Mouse (Mus musculus) neural tube, embryonic 11.5 days (tissue): Measurements from ENCODE around the gene Nubp2. TPM values are rescaled to one million over a fixed set of nuclear protein-coding genes. Genes with fewer than 3 reads are reported as not detected.
A peak's percentile ranks its signal among the peaks of the same experiment; 100 is the strongest.

Source experiments
- ATAC-seq: fragments of 200-750 bp; cut with Nextera tagmentation; 2 replicates; pipeline ENCODE4 v1.8.0; 2017; ENCODE audit warnings: moderate number of reproducible peaks, mild to moderate bottlenecking, moderate TSS enrichment, moderate library complexity; ENCODE audit not compliant: insufficient read depth, low FRiP score, low TSS enrichment
- DNase-seq: peaks from one replicate; pipeline ENCODE4 v3.0.0-alpha.2; 2015; ENCODE audit warnings: low spot score
- H3K27ac ChIP-seq: fragments of 300-500 bp; sonication (generic); 2 replicates; pipeline ENCODE4 v1.5.1; 2014; ENCODE audit warnings: low read depth, mild to moderate bottlenecking, low read length
- H3K27me3 ChIP-seq: fragments of 300-500 bp; sonication (generic); 2 replicates; pipeline ENCODE4 v1.6.1; 2014; ENCODE audit warnings: mild to moderate bottlenecking, low read length, mixed read lengths; ENCODE audit not compliant: control insufficient read depth, insufficient read depth
- H3K36me3 ChIP-seq: fragments of 300-500 bp; sonication (generic); 2 replicates; pipeline ENCODE4 v1.6.1; 2014; ENCODE audit warnings: mild to moderate bottlenecking, low read length, moderate library complexity, mixed read lengths; ENCODE audit not compliant: control insufficient read depth, insufficient read depth
- H3K4me1 ChIP-seq: fragments of 300-500 bp; sonication (generic); 2 replicates; pipeline ENCODE4 v1.6.1; 2014; ENCODE audit warnings: low read length, mixed read lengths; ENCODE audit not compliant: control insufficient read depth, insufficient read depth
- H3K4me2 ChIP-seq: fragments of 300-500 bp; sonication (generic); 2 replicates; pipeline ENCODE4 v1.6.1; 2014; ENCODE audit warnings: low read depth, mild to moderate bottlenecking, moderate library complexity
- H3K4me3 ChIP-seq: fragments of 300-500 bp; sonication (generic); 2 replicates; pipeline ENCODE4 v1.5.1; 2014; ENCODE audit warnings: low read depth, low read length
- H3K9ac ChIP-seq: fragments of 300-500 bp; sonication (generic); 2 replicates; pipeline ENCODE4 v1.6.1; 2014; ENCODE audit warnings: mild to moderate bottlenecking, low read length
- H3K9me3 ChIP-seq: fragments of 300-500 bp; sonication (generic); 2 replicates; pipeline ENCODE4 v1.6.1; 2016; ENCODE audit warnings: low read length; ENCODE audit not compliant: control insufficient read depth
- WGBS: fragments of 180-500 bp; shearing (Covaris S2); extraction: QIAGEN DNeasy Blood & Tissue Kit; methylation state at CpG from one replicate; pipeline ENCODE4 v1.1.7; 2014; 5-methylcytosine and 5-hydroxymethylcytosine counted together
- polyA plus RNA-seq: library from polyadenylated mRNA; unstranded; fragments of >200 nt; fragmentation: Nextera tagmentation; extraction: Ambion mirVana; gene quantifications from 2 replicates; pipeline ENCODE4 v1.2.1, GENCODE M21; 2014

The Nubp2 gene
- polyA plus RNA-seq, 1 experiment from 2014 or later = 88.8 TPM

- no peak overlapping the region for H3K27ac ChIP-seq
- H3K4me3 ChIP-seq = no peak overlapping the region
- no peak overlapping the region for H3K4me2 ChIP-seq
- ATAC-seq = no peak
- H3K4me1 ChIP-seq = no peaks in the 10 kb centered on the region
- peaks cover 2% of the 10 kb centered on the region; the same call in 1 of the 2 replicates for H3K36me3 ChIP-seq
- no peaks in the 10 kb centered on the region for H3K27me3 ChIP-seq
- H3K9me3 ChIP-seq = no peaks in the 10 kb centered on the region
- no peak overlapping the region for H3K9ac ChIP-seq
- 91% methylated on average over 6 of the region's 6 CpGs for WGBS
- DNase-seq = no peak
Measured at GRCm38 (mm10) chr17:24858967-24859366, 27.2 kb downstream of the Nubp2 start.

- DNase-seq (no peak), ATAC-seq (no peak)
- 89% methylated on average over 8 of the region's 8 CpGs for WGBS
- Histone ChIP-seq H3K4me3 (no peak overlapping the region), H3K4me1 (no peaks in the 10 kb centered on the region), H3K27ac (no peak overlapping the region), H3K9ac (no peak overlapping the region), H3K9me3 (no peaks in the 10 kb centered on the region), H3K36me3 (peaks cover 1% of the 10 kb centered on the region; the same call in 1 of the 2 replicates), H3K27me3 (no peaks in the 10 kb centered on the region), H3K4me2 (no peak overlapping the region)
Measured at GRCm38 (mm10) chr17:24857831-24858470, 28.2 kb downstream of the Nubp2 start.

- Histone ChIP-seq H3K36me3 (no peaks in the 10 kb centered on the region), H3K4me1 (no peaks in the 10 kb centered on the region), H3K27ac (no peak overlapping the region), H3K9ac (no peak overlapping the region), H3K9me3 (no peaks in the 10 kb centered on the region), H3K4me3 (no peak overlapping the region), H3K27me3 (no peaks in the 10 kb centered on the region), H3K4me2 (no peak overlapping the region)
- DNase-seq (no peak), ATAC-seq (no peak)
- 91% methylated on average over 13 of the region's 13 CpGs for WGBS
Measured at GRCm38 (mm10) chr17:24856589-24856988, 29.6 kb downstream of the Nubp2 start.

GRCm38 (mm10) chr17:24855838-24856464, 30.2 kb downstream of the Nubp2 start:
- 89% methylated on average over 3 of the region's 3 CpGs for WGBS
- Histone ChIP-seq H3K4me3 (no peak overlapping the region), H3K4me2 (no peak overlapping the region), H3K9ac (no peak overlapping the region), H3K27ac (no peak overlapping the region), H3K4me1 (no peaks in the 10 kb centered on the region), H3K27me3 (no peaks in the 10 kb centered on the region), H3K36me3 (no peaks in the 10 kb centered on the region), H3K9me3 (no peaks in the 10 kb centered on the region)
- DNase-seq = no peak
- no peak for ATAC-seq

GRCm38 (mm10) chr17:24851381-24852125, 34.6 kb downstream of the Nubp2 start:
- peaks cover 2% of the 10 kb centered on the region; the same call in 1 of the 2 replicates for H3K4me1 ChIP-seq

GRCm38 (mm10) chr17:24850773-24851127, 35.4 kb downstream of the Nubp2 start:
- peak overlapping the region; percentile 40; the same call in 1 of the 2 replicates for H3K27ac ChIP-seq

More at GRCm38 (mm10) chr17:24851381-24852125, 34.6 kb downstream of the Nubp2 start:
- H3K9me3 ChIP-seq = no peaks in the 10 kb centered on the region
- 87% methylated on average over 10 of the region's 10 CpGs for WGBS
- H3K4me2 ChIP-seq = peak overlapping the region; percentile 81
- no peak overlapping the region for H3K27ac ChIP-seq
- no peak overlapping the region for H3K9ac ChIP-seq
- H3K27me3 ChIP-seq = no peaks in the 10 kb centered on the region
- no peak for DNase-seq
- H3K4me3 ChIP-seq = peak overlapping the region; percentile 64; the same call in 1 of the 2 replicates
- H3K36me3 ChIP-seq = no peaks in the 10 kb centered on the region
- no peak for ATAC-seq

GRCm38 (mm10) chr17:24850065-24850772, 35.9 kb downstream of the Nubp2 start, which contains the start of gene Fahd1:
Gene Fahd1, minus strand, starts transcription at chr17:24850364.
- ATAC-seq = peak; percentile 100
- H3K9ac ChIP-seq = peak within 1 kb of the TSS; percentile 78
- no peaks in the 10 kb centered on the region for H3K9me3 ChIP-seq
- no peaks in the 10 kb centered on the region for H3K36me3 ChIP-seq
- no peaks in the 10 kb centered on the region for H3K27me3 ChIP-seq
- WGBS = under 1% methylated on average over 58 of the region's 58 CpGs
- H3K27ac ChIP-seq = peak within 1 kb of the TSS; percentile 83
- peak within 1 kb of the TSS; percentile 81 for H3K4me2 ChIP-seq
- H3K4me1 ChIP-seq = peaks cover 2% of the 10 kb centered on the region; the same call in 1 of the 2 replicates
- H3K4me3 ChIP-seq = peak within 1 kb of the TSS; percentile 64
- peak; percentile 94 for DNase-seq

More at GRCm38 (mm10) chr17:24850773-24851127, 35.4 kb downstream of the Nubp2 start:
- H3K4me3 ChIP-seq = peak overlapping the region; percentile 64
- peak overlapping the region; percentile 81 for H3K4me2 ChIP-seq
- DNase-seq (no peak), ATAC-seq (no peak)
- no peaks in the 10 kb centered on the region for H3K36me3 ChIP-seq
- no peaks in the 10 kb centered on the region for H3K9me3 ChIP-seq
- H3K9ac ChIP-seq = peak overlapping the region; percentile 57
- H3K27me3 ChIP-seq = no peaks in the 10 kb centered on the region
- H3K4me1 ChIP-seq = peaks cover 2% of the 10 kb centered on the region; the same call in 1 of the 2 replicates
- WGBS = 2% methylated on average over 20 of the region's 20 CpGs

- ATAC-seq (peak; percentile 51; the same call in 1 of the 2 replicates), DNase-seq (no peak)
- WGBS = under 1% methylated on average over 21 of the region's 21 CpGs
- Histone ChIP-seq H3K36me3 (no peaks in the 10 kb centered on the region), H3K27me3 (no peaks in the 10 kb centered on the region), H3K4me1 (peaks cover 2% of the 10 kb centered on the region; the same call in 1 of the 2 replicates), H3K4me3 (peak overlapping the region; percentile 64), H3K9me3 (no peaks in the 10 kb centered on the region), H3K27ac (peak overlapping the region; percentile 83), H3K9ac (peak overlapping the region; percentile 78), H3K4me2 (peak overlapping the region; percentile 81)
Measured at GRCm38 (mm10) chr17:24849733-24850064, 36.5 kb downstream of the Nubp2 start.
